Mouse (Mus musculus) cerebellum, adult 9-10 months (tissue): ENCODE results near the gene Pla2g4b.

Experiments
- DNase-seq: peaks from one replicate; pipeline ENCODE4 v3.0.0; 2022

Gene Pla2g4b

DNA sequence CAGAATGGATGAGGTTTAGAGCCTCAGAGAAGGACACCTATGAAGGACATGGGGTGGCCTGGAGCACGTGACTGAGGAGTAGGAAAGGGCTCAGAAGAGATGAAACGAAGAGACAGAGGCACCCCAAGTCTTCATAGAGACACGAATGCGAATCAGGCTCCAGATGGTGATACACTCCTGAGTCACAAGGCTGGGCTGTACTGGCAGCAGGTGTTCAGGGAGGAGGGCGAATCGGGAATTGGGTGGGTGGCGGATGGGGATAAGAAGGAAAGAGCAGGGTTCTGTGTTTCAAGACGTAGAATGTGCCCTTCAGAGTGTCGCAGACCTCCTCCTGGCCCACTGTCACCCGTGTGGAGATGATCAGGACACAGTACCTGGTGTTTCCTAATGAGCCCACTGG, 32.0 kb downstream of the Pla2g4b start:
- no peak for DNase-seq

DNA sequence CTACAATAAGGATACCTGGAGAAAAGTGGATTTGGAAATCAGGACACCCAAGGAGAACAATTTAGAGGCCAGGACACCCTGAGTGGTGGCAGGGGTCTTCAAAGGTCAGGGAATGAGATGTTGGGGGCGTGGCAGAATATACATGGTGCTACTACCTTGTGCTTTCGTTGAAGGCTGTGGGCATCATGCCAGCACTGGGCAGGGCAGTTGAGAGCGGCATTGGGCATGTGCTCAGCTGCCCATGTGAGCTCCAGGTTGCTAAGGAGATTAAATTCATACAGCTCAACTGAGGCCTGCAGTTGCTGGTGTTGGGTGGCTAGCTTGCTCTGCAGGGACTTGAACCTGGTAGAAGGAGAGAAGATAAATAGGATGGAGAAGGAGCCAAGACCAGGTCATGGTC, 33.0 kb downstream of the Pla2g4b start:
- DNase-seq, result no peak

DNA sequence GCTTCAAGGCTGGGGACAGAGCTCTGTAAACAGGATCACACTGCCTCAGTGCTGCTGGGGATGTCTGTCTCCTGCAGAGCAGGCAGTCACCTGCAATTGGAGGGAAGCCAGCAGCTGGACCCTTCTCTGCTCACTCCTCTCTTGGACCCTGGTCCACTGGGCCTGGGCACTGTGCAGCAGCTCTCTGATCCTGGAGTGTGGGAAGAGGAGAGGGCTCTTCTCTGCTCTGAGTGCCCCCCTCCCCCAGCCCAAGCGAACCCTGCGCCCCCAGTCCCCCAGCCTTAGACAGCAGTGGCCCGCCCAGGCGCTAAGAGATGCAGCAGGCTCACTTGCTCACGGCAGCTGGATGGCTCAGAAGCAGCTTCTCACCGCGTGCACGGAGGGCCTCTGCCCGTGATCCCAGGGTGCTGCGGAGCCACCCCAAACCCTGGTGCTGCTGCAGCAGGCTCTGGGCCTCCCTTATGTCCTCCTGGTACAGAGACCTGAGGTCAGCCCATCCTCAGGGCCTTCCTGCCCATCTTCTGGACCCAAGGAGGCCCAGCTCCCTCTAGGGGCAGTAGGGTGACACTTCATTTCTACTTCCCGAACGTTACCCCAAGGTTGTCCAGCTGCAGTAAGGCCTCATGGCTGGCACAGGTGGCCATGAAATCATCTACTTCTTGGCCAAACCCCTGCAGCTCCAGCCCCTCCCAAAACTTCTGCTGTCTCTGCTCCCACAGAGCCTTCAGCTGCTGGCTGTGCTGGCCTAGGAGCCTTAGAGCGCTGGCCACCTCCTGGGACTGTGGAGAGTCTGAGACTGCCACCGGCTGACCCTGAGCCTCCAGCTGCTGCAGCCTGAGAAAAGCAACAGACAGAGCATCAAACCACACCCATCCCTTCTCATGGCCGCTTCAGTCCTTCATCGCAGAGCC, 35.6 kb downstream of the Pla2g4b start:
- DNase-seq, result peak; percentile 38

DNA sequence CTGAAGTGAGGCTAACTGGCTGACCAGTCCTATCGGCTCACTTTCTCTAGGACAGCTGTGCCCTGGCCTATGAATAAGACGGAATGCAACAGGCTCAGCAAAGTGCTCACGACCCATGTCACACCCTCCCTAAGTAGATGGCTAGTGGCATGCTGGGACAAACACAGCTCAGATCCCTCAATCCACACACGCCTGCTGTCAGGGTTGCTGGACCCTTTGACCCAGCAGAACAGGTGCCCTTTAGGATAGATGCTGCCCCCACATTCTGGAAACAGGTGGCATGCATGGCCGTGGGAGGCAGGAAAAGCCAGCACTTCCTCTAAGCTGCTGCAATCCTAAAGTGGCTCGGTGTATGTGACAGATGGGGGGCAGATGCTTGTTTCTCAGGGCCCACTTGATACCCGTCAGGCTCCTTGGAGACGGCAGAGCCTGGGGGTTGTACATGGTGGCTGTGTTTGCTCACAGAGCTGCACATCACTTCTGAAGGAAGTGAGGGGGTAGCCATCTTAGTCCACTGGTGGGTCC, 36.3 kb downstream of the Pla2g4b start:
- no peak for DNase-seq

DNA sequence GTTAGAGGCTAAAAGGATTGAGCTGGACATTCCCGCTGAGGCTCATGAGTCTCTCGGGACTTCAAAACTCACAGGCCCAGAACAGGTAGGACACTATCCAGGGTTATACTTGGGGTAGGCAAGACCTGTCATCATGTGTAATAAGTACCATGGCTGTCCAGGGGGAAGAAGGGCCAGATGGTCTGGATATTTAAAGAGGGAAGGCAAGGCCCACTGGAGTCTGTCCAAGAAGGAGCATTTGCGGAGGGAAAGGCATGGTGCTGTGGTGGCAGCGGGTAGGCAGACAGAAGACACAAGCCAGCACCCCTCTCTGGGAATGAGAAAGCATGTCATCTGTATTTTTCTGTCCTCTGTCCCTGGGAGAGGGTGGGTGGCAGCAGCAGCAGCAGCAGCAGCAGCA, 40.9 kb downstream of the Pla2g4b start:
- peak; percentile 31 for DNase-seq

DNA sequence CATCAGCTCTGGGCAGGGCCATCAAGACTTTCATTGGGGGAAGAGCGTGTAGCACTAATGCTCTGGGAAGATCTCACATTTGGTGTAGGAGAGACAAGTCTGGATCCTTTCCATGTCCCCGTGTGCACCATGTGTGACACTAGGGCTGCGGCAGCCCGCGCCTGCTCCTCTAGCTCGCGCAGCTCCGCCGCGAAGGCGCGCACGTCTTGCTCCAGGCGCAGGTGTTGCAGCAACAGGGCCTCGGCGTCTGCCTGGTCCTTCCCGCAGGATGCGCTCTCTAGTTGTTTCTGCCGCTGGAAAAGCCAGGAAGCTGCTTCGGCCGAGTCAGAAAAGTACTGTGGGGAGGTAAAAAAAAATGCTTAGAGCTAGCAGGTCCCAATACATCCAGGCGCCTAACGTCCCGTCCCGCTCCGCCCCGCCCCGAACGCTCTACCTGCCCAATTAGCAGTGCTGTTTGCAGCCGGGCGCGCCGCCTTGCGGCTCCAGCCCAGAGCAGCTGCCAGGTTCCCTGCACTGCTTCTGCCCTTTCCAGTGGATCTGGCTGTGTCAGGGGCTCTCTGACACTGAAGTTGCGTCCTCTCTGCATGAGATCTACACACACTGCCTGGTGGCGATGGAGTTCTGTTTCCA, 43.0 kb downstream of the Pla2g4b start:
- peak; percentile 66 for DNase-seq

DNA sequence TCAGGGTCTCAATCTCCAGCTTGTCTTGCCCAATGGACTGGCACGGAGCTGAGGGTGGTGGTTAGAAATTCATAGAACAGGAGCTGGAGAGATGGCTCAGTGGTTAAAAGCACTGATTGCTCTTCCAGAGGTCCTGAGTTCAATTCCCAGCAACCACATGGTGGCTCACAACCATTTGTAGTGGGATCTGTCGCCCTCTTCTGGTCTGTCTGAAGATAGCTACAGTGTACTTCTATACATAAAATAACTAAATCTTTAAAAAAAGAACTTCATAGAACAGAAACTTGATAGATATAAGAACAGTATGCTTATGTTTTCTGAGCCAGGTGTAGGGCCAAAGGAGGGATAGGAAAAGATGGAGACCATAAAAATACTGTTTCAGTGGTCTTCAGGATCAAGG, 49.2 kb downstream of the Pla2g4b start:
- no peak for DNase-seq

DNA sequence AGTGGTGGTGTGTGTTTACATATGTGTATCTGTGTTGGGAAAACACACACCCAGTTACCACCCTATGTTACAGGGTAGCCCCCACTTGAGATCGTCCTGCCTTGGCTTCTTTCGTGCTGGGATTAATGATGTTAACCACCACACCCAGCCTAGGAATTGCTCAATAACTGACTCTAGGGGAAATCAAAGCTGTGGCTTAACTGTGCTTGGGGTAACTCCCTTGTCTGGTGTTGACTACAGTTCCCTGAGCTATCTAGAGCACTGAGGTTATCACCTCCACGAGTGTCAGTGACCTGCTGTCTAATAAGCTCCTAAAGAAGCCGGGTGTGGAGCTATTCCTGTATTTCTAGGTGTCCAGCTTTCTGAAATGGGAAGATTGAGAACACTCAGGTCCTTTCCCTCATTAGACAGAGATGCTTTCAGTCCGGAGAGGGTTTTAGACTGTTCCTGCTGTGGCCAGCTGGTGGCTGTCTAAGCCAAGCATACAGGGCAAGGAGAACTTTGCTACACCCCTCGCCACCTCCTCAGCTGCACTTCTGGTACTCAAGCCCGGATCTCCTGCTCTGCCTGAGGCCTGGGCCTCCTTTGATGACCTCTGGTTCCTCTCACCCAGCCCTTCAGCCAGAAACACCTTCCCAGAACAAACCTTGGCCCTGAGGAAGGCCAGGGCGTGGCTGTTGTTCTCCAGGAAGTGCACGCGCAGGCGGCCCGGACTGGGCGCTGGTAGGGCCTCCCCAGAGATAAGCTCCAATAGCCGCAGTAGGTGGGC, 51.6 kb downstream of the Pla2g4b start:
- no peak for DNase-seq

DNA sequence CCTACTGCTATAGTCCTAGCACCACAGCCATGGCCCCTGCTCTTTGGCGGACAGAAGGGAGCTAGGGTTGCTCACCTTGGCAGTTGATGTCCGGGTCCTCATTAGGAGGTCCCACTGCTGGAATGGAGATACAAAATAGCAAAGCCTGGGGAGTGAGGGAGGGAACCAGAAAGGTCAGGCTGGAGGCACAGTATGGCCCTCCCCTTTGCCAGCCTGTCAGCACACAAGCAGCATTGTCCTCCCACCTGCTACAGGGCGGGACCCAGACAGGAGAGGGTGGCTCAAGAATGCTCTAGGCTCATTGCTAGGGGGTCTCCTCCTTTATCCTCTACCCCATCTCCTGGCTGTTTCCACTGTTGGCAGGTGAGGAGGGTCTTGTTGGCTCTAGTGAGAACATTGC, 52.8 kb downstream of the Pla2g4b start:
- no peak for DNase-seq

DNA sequence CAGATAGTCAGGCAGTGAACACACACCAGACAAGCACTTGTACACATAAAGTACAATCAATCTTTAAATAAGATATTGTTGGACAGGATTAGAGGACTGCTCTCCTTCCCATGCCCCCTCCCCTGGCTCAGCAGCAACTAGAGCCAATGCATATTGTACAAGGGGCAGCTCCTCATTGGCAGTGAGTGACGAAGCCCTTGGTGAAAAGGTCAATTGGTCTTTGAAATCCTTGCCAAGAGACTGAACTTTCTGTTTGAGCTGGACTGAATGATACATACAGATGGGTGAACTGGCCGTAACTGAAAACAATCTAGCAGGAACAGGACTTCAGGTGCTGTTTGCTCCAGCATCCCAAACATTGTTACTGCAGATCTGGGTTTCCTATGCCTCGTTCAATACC, 54.2 kb downstream of the Pla2g4b start:
- no peak for DNase-seq

DNA sequence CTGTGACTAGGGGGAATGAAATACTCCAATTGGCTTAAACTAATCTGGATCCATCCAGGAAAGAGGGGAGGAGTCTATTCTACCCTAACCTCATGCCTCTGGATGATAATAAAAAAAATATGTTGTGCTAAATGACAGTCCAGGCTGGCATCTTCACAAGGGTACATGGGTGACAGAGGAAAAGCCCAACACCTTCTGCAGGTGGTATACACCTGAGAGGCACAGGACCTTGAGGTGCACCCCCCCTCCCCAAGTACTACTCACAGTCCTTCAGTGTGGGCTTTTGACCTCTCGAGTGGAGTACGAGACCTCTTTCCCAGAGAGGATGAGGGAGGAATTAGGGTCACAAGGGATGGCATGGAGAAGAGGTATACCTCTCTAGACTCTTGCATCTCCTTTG, 54.7 kb downstream of the Pla2g4b start:
- DNase-seq, result no peak

DNA sequence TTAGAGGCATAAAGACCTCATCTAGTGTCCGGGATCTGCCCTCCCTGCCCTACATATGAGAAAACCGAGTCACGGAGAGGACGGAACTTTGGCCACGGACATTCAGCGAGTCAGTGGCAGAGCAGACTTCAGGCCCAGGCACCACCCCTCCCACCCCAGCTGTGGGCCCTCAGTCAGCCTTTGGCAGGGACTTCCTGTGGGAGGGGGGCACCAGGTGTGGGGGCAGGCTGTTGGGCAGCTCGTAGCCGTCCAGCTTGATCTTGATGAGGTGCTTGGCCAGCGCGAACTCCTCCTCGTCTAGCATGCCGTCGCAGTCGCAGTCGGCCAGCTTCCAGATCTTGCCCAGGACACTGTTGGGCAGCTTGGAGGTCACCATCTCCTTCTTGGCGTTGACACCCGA, 57.8 kb downstream of the Pla2g4b start:
- no peak for DNase-seq
